Mouse (Mus musculus) left cerebral cortex, adult 8-10 months (tissue): ENCODE results near the gene Lrba. TPM values are rescaled to one million over a fixed set of nuclear protein-coding genes. Genes with fewer than 3 reads are reported as not detected.

ENCODE experiments used
- DNase-seq, 2 experiments: peaks; one replicate each; pipeline ENCODE4 v3.0.0; 2022; ENCODE audit warnings: low spot score in 2 of 2
- total RNA-seq, 4 experiments: library from RNA; stranded (reverse); gene quantifications; 2 replicates each; pipeline ENCODE4 v1.2.4; 2022

Gene Lrba
- total RNA-seq, 4 experiments from 2014 or later, result 29.9 to 39.7 (median 34.5) TPM

- DNase-seq, result no peak
Measured at GRCm38 (mm10) chr3:86789752-86790151, 565.3 kb downstream of the Lrba start.

- DNase-seq, result no peak
Measured at GRCm38 (mm10) chr3:86793264-86793663, 568.8 kb downstream of the Lrba start.

- DNase-seq, result no peak
Measured at GRCm38 (mm10) chr3:86793720-86794191, 569.3 kb downstream of the Lrba start.

- no peak for DNase-seq
Measured at GRCm38 (mm10) chr3:86796716-86797115, 572.2 kb downstream of the Lrba start.

- DNase-seq, result no peak
Measured at GRCm38 (mm10) chr3:86797871-86798460, 573.5 kb downstream of the Lrba start.

GRCm38 (mm10) chr3:86799041-86799440 lies 574.6 kb downstream of the Lrba start:
- no peak for DNase-seq

- no peak for DNase-seq
Measured at GRCm38 (mm10) chr3:86800841-86801240, 576.4 kb downstream of the Lrba start.

- DNase-seq, result no peak
Measured at GRCm38 (mm10) chr3:86802825-86803224, 578.3 kb downstream of the Lrba start.

- peak in 1 of 2 experiments; percentile 75 for DNase-seq
Measured at GRCm38 (mm10) chr3:86804265-86804664, 579.8 kb downstream of the Lrba start.

GRCm38 (mm10) chr3:86806834-86807233 lies 582.4 kb downstream of the Lrba start:
- no peak for DNase-seq

GRCm38 (mm10) chr3:86807750-86808467 lies 583.4 kb downstream of the Lrba start:
- DNase-seq, result no peak

GRCm38 (mm10) chr3:86809199-86809598 lies 584.7 kb downstream of the Lrba start:
- no peak for DNase-seq

- no peak for DNase-seq
Measured at GRCm38 (mm10) chr3:86809646-86810045, 585.2 kb downstream of the Lrba start.

GRCm38 (mm10) chr3:86810908-86811307 lies 586.4 kb downstream of the Lrba start:
- DNase-seq, result no peak

- DNase-seq, result peak in 1 of 2 experiments; percentile 57
Measured at GRCm38 (mm10) chr3:86812689-86813088, 588.2 kb downstream of the Lrba start.

- no peak for DNase-seq
Measured at GRCm38 (mm10) chr3:86818001-86818585, 593.6 kb downstream of the Lrba start.

- no peak for DNase-seq
Measured at GRCm38 (mm10) chr3:86819372-86819771, 594.9 kb downstream of the Lrba start.

GRCm38 (mm10) chr3:86820344-86820743 lies 595.9 kb downstream of the Lrba start:
- DNase-seq, result no peak

- no peak for DNase-seq
Measured at GRCm38 (mm10) chr3:86821383-86821782, 596.9 kb downstream of the Lrba start.

- DNase-seq, result no peak
Measured at GRCm38 (mm10) chr3:86827506-86827905, 603.0 kb downstream of the Lrba start.

- no peak for DNase-seq
Measured at GRCm38 (mm10) chr3:86832115-86832514, 607.6 kb downstream of the Lrba start.
